Mouse (Mus musculus) testis, adult 2 months (tissue): ENCODE measurements around the gene Gm20219. TPM values are rescaled to one million over a fixed set of nuclear protein-coding genes. Genes with fewer than 3 reads are reported as not detected.

ENCODE experiments used
- H3K27ac ChIP-seq: fragments of 200-500 bp; 2 replicates; pipeline ENCODE4 v1.5.1; 2012; ENCODE audit warnings: low read depth, low read length; ENCODE audit not compliant: control insufficient read depth, insufficient read depth
- H3K27me3 ChIP-seq: fragments of 200-500 bp; 2 replicates; pipeline ENCODE4 v1.6.1; 2012; ENCODE audit warnings: mild to moderate bottlenecking, low read length, moderate library complexity; ENCODE audit not compliant: control insufficient read depth, insufficient read depth
- H3K36me3 ChIP-seq: fragments of 200-500 bp; 2 replicates; pipeline ENCODE4 v1.6.1; 2012; ENCODE audit warnings: mild to moderate bottlenecking, low read length; ENCODE audit not compliant: control insufficient read depth, insufficient read depth
- H3K4me1 ChIP-seq: fragments of 200-500 bp; 2 replicates; pipeline ENCODE4 v1.6.1; 2012; ENCODE audit warnings: low read length; ENCODE audit not compliant: control insufficient read depth, insufficient read depth
- H3K4me3 ChIP-seq: fragments of 200-500 bp; 2 replicates; pipeline ENCODE4 v1.5.1; 2012; ENCODE audit warnings: low read depth, mild to moderate bottlenecking, low read length, moderate library complexity, mixed read lengths; ENCODE audit not compliant: control insufficient read depth
- CTCF ChIP-seq: fragments of 200-500 bp; IDR thresholded peaks from 2 replicates; pipeline ENCODE4 v1.5.1; 2012; ENCODE audit warnings: low read depth, mild to moderate bottlenecking, inconsistent platforms, low read length, moderate library complexity; ENCODE audit not compliant: control insufficient read depth, insufficient read depth, insufficient replicate concordance
- POLR2A ChIP-seq: fragments of 200-500 bp; IDR thresholded peaks from 2 replicates; pipeline ENCODE4 v1.6.1; 2012; ENCODE audit warnings: low read depth, mild to moderate bottlenecking, inconsistent platforms, low read length, moderate library complexity; ENCODE audit not compliant: control insufficient read depth
- polyA plus RNA-seq: library from polyadenylated mRNA; depleted of rRNA; stranded (reverse); fragments of >200 nt; gene quantifications from 2 replicates; pipeline ENCODE4 v1.2.3, GENCODE M21; 2012

The Gm20219 gene
- polyA plus RNA-seq, 1 experiment = 2.0 TPM

DNA sequence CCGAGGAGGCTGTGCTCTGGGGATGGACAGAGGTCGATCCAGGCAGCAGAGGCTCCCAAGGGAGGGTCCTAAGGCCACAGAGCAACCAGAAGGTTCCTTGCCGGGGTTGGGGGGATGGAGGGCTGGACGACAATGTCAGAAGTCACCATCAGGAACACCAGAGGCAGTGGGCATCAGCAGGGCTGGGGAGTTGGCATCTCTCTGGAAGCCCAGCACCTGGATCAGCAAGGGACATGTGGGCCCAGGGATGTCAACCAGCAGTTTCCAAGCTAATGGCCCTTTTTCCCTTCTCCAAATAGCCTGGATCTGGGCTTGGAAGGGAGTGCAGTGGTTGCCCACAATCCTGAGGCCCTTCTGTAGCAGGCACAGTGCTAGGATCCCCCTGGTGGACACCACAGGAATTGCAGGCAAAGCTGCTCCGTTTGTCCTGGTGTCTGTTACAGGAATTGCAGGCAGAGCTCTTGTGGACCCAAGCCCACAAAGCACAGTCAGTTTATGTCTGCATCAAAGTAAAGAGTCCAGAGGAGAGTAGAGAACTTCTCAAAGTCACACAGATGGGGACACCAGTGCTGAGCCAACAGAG, 1.3 kb downstream of the Gm20219 start:
- TF ChIP-seq POLR2A = no peak
- peak; percentile 98 for TF ChIP-seq CTCF
- Histone ChIP-seq H3K27ac (no peak overlapping the region), H3K4me3 (no peak overlapping the region)

GRCm38 (mm10) chr17:56551841-56552581, 2.2 kb downstream of the Gm20219 start:
- Histone ChIP-seq H3K36me3 (no peaks in the 10 kb centered on the region), H3K27ac (no peak overlapping the region), H3K27me3 (no peaks in the 10 kb centered on the region), H3K4me1 (peaks cover 3% of the 10 kb centered on the region), H3K4me3 (no peak overlapping the region)
- TF ChIP-seq CTCF = no peak
- no peak for TF ChIP-seq POLR2A

More for the DNA sequence above, 1.3 kb downstream of the Gm20219 start:
- Histone ChIP-seq H3K27me3 (no peaks in the 10 kb centered on the region), H3K4me1 (no peaks in the 10 kb centered on the region; the same call in 1 of the 2 replicates), H3K36me3 (no peaks in the 10 kb centered on the region)

DNA sequence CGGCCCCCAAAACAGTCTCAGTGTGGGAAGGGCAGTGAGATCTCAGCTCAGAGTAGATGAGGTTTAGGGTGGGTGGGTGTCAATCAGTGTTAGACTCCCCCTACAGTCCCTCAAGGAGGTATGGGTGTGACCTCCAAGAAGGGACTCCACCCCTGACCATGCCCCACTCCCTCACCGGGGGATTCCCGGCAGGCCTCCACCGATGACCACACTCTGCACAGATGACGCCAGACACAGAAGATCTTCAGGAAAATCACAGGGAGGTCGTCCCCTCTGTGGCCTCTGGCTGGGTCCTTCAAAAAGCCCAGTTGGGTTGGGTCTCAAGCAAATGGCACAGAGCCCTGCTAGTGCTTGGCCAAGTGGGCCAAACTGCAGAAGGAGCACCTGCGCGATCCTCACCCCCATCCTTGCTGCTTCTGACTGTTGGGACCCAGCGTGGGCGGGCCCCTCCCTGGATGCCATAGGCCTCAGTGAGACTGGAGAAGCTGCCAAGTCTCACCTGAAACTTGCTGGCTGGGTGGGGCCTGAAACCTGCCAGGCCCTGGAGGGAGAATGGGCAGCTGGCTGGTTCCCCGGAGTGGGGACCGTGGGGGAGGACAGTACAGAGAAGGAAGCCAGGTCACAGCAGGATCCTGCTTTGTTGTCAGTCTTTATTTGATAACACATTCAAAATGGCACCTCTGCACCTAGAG, 3.3 kb downstream of the Gm20219 start:
- no peaks in the 10 kb centered on the region for H3K27me3 ChIP-seq
- no peaks in the 10 kb centered on the region for H3K36me3 ChIP-seq
- H3K4me3 ChIP-seq = no peak overlapping the region
- no peak for TF ChIP-seq POLR2A
- TF ChIP-seq CTCF = no peak
- H3K4me1 ChIP-seq = peaks cover 4% of the 10 kb centered on the region
- no peak overlapping the region for H3K27ac ChIP-seq

DNA sequence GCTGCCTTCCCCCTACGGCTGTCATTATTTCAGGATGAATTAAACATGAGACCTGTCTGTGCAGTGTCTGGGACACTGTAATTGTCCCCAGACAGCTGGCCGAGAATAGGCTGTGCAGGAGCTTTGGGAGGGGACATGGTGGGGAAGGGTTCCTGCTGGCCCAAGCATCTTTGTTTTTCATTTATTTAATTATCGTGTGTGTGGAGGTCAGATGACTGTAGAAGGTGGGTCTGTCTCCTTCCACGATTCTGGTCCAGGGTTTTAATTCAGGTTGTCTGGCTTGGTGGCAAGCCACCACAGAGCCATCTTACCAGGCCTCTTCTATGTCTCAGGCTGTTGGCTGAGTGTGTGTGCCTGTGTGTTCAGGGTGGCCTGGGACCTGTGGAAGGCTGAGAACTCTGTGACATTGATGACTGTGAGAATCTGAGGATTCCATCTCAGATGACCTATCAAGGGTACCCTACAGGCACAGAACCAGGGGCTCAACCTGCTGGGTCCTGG, 5.5 kb downstream of the Gm20219 start:
- peaks cover 4% of the 10 kb centered on the region for H3K4me1 ChIP-seq
- H3K36me3 ChIP-seq = no peaks in the 10 kb centered on the region
- H3K27ac ChIP-seq = no peak overlapping the region
- H3K27me3 ChIP-seq = no peaks in the 10 kb centered on the region
- no peak for TF ChIP-seq CTCF
- TF ChIP-seq POLR2A = no peak
- no peak overlapping the region for H3K4me3 ChIP-seq

- H3K27me3 ChIP-seq = no peaks in the 10 kb centered on the region
- no peak overlapping the region for H3K4me3 ChIP-seq
- no peak for TF ChIP-seq POLR2A
- no peak for TF ChIP-seq CTCF
- no peak overlapping the region for H3K27ac ChIP-seq
- peaks cover 4% of the 10 kb centered on the region for H3K4me1 ChIP-seq
- H3K36me3 ChIP-seq = no peaks in the 10 kb centered on the region
Observed at GRCm38 (mm10) chr17:56547846-56548604, 6.2 kb downstream of the Gm20219 start.

- Histone ChIP-seq H3K36me3 (no peaks in the 10 kb centered on the region), H3K27ac (no peak overlapping the region), H3K27me3 (no peaks in the 10 kb centered on the region), H3K4me1 (peaks cover 4% of the 10 kb centered on the region), H3K4me3 (no peak overlapping the region)
- TF ChIP-seq CTCF (no peak), POLR2A (no peak)
Observed at GRCm38 (mm10) chr17:56547116-56547845, 6.9 kb downstream of the Gm20219 start.

GRCm38 (mm10) chr17:56546576-56546975, 7.6 kb downstream of the Gm20219 start:
- TF ChIP-seq POLR2A = no peak
- no peak for TF ChIP-seq CTCF
- H3K27me3 ChIP-seq = no peaks in the 10 kb centered on the region
- H3K36me3 ChIP-seq = no peaks in the 10 kb centered on the region
- H3K27ac ChIP-seq = no peak overlapping the region
- H3K4me3 ChIP-seq = no peak overlapping the region
- H3K4me1 ChIP-seq = peaks cover 4% of the 10 kb centered on the region
